Mouse (Mus musculus) adrenal gland, adult (tissue): ENCODE measurements around the gene Gm8897.
"Not testable (repeated sequence)": the region's sequence is repeated elsewhere in the genome, so short reads cannot be mapped to it uniquely, and the experiment has no call there.

Experiments
- DNase-seq, 2 experiments: peaks; one replicate each; pipeline ENCODE4 v3.0.0; 2022 to 2023; ENCODE audit warnings: low spot score in 1 of 2; ENCODE audit not compliant: inconsistent age in 2 of 2

Gm8897 gene

DNA sequence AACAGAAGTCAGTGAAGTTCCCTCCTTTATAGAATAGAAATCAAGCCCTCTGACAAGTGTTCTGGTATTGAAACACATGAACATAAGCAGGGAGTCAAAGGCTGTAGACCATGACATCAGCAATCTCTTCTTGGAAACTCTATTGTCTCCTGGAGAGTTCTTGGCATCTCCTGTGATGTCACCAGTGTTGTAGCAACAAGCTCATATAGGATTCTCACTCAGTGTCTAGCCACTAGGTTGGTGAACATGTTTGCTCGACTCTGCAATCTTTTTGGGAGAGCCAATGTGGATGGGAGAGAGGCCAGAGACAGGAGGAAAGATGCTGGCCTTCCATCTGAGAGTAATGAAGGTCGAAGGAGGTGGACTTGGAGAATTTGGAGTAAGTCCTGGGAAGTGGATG is at the start of gene Gm8897:
TSS of gene Gm8897 (plus strand) at position 301 of the 400 bp plus-strand sequence.
- DNase-seq, result not testable (repeated sequence)

GRCm38 (mm10) chr5:11416691-11417090 is 473 bp downstream of the Gm8897 start:
- DNase-seq, result not testable (repeated sequence)
